Mouse (Mus musculus) layer of hippocampus, adult 11-12 months (tissue): ENCODE results near the gene Rbm25.

Experiments used
- DNase-seq: peaks from one replicate; pipeline ENCODE4 v3.0.0; 2022; ENCODE audit warnings: low spot score

Rbm25 gene

GRCm38 (mm10) chr12:83650346-83650745 is 19.3 kb downstream of the Rbm25 start:
- DNase-seq: no peak

- no peak for DNase-seq
Observed at GRCm38 (mm10) chr12:83651414-83651813, 20.4 kb downstream of the Rbm25 start.

DNA sequence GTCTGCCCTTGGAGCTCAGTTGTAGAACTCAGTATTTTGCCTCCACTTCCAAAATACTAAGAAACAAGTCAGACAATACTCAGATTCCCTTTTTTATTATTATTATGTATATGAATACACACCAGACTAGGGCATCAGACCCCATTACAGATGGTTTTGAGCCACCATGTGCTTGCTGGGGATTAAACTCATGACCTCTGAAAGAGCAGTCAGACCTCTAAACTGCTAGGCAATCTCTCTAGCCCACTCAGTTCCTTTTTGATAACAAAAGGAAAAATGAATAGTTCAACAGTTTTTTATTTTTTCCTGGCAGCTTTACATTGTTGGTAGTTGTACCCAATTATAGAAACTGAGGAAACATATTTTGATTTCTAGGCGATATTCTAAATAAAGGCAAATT is 54.4 kb downstream of the Rbm25 start:
- DNase-seq: no peak

DNA sequence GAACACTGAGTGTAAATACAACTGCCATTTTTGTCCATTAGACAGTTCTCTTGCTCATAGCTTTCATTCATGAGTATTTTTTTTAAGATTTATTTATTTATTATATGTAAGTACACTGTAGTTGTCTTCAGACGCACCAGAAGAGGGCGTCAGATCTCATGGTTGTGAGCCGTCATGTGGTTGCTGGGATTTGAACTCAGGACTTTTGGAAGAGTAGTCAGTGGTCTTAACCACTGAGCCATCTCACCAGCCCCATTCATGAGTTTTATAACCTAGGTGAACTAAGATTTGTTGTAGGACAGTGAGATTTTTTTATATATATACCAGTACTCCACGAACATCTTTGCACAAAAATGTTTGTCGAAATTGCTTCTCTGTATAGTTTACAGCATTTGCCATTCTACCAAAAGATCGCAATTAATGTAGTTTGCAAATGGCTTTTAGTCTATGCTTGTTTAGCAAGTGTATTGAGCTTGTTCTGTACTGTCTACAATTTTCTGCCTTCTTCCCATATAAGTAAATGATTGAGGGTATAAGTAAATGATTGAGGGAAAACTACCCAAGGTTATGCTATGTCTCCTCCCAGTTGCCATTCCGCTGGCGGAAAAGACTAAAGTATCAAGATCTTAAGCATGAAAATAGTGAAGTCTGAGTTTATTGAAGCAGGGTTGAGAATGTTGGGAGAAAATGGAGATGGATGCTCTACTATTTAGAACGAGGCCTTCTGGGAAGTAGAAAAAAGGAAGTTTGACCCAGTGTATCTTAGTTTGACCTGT is 55.7 kb downstream of the Rbm25 start:
- DNase-seq: no peak

DNA sequence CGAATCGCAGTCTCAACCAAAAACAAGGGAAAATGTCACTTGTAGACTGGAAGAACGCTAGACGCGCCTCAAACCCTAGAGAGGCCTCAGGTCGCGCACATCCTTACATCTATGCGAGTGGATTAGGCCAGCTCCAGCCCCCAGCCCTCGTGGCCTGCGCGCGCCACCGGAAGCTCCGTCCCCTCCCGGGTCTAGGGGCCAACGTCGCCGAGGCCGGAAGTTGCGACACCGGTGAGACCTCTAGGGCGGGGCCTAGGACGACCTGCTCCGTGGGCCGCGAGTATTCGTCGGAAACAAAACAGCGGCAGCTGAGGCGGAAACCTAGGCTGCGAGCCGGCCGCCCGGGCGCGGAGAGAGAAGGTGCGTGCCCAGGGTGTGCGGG is 56.9 kb downstream of the Rbm25 start, which contains the start of gene Psen1:
Psen1 (plus strand) TSS at position 219 of the 382 bp plus-strand sequence.
- DNase-seq: peak; percentile 93

GRCm38 (mm10) chr12:83688316-83689086 is 57.5 kb downstream of the Rbm25 start:
- peak; percentile 47 for DNase-seq

- DNase-seq: no peak
Observed at GRCm38 (mm10) chr12:83689087-83689432, 58.0 kb downstream of the Rbm25 start.

GRCm38 (mm10) chr12:83694011-83694410 is 63.0 kb downstream of the Rbm25 start:
- no peak for DNase-seq

GRCm38 (mm10) chr12:83694669-83695068 is 63.6 kb downstream of the Rbm25 start:
- DNase-seq: no peak

DNA sequence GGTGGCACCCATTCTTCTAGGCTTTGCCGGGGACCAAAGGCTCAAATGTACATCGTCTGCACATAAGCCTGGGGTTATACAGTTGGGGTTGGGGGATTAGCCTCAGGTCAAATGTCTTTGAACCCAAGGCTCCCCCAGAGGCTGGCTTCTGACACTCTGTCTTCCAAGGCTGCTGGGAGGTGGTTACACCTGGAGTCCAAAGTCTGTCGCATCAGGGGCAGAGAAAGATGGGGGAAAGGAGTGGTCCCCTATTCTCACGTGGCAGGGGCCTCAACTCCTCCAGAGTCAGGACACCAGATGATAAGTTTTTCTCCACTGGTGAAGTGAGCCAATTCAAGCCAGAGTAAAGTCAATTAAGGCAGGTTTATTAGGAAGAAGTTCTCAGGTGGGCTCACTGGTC is 67.6 kb downstream of the Rbm25 start:
- DNase-seq: no peak

- no peak for DNase-seq
Observed at GRCm38 (mm10) chr12:83701608-83702007, 70.6 kb downstream of the Rbm25 start.

- no peak for DNase-seq
Observed at GRCm38 (mm10) chr12:83702796-83703195, 71.8 kb downstream of the Rbm25 start.

GRCm38 (mm10) chr12:83706951-83707350 is 75.9 kb downstream of the Rbm25 start:
- no peak for DNase-seq

DNA sequence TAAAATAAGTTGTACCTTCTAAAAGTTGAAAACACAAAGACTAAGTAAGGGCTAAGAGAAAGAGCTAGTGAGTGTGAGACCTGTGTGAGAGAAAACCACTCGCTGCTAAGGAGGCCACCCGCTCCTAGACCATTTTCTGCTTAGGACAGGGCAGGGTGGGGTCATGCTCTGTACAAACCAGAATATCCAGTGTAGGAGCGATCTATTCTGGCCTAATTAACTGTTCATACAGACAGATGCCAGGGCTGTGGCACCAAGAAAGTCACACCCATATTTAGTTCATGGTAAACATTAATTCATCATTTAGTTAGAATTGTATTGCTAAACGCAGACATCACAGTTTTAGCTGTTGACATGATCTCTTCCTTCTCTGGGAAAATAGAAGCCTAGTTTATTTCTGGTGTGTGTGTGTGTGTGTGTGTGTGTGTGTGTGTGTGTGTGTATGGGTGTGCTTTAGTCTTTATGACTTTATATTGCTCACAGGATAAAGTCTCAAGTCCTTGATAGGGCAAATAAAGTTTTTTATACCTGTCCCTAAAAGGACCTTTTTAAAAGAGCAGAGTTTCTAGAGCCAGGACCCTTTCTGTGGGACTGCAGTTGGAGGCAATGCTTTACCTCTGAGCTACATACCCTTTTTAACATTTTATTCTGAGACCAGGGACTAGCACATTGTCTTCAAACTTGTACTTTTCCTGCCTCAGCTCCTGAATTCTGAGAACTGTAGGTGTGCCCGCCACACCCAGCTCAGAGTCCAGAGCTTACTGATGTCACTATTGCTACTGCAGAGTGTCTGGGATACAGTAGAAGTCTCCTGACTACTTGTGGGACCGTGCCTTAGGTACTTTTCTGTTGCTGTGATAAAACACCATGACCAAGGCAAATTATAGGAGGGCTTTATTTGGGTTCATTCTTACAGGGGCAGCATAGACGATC is 77.4 kb downstream of the Rbm25 start:
- DNase-seq: no peak

- DNase-seq: no peak
Observed at GRCm38 (mm10) chr12:83709934-83710333, 78.9 kb downstream of the Rbm25 start.

GRCm38 (mm10) chr12:83713749-83714148 is 82.7 kb downstream of the Rbm25 start:
- DNase-seq: peak; percentile 77

GRCm38 (mm10) chr12:83716416-83717184 is 85.6 kb downstream of the Rbm25 start:
- peak; percentile 32 for DNase-seq

DNA sequence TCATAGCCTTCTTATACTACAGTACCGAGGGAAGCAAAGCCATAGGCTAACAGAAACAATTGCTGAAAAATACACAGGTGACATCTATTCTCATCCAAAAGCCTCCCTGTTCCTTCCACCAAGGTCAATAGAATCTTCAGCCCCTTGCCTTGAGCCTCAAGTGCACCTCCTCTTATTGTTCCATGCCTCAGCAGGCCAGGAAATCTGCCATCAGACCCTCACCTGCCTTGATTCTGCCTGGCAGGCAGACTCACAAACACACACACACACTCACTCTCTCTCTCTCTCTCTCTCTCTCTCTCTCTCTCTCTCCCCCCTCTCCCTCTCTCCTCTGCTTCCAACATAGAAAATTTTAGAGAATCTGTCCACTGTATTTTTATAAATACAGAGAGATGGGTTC is 88.4 kb downstream of the Rbm25 start:
- no peak for DNase-seq

DNA sequence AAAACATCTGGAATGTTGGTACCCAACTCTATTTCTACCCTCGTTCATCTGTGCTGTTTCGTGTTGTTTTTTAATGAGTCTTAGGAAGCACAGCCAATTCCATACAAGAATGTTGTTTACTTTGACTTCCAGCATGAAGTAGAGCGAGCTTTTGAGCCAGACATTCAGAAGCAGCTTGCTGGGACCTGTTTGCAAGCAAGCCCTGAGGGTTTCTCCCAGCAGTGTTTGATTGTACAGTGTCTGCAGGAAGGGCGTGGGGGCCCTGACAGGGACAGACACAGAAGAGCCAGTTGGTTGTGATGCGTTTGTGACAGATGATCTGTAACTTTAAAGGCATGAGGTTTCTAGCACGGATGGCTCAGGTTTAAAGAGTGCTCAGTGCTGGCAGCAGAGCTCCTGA is 90.2 kb downstream of the Rbm25 start:
- DNase-seq: no peak

GRCm38 (mm10) chr12:83723037-83723436 is 92.0 kb downstream of the Rbm25 start:
- DNase-seq: no peak

GRCm38 (mm10) chr12:83726510-83727308 is 95.7 kb downstream of the Rbm25 start:
- DNase-seq: no peak
